Mouse (Mus musculus): ENCODE data around the gene Hoxd13. TPM values are rescaled to one million over a fixed set of nuclear protein-coding genes. Genes with fewer than 3 reads are reported as not detected.

The Hoxd13 gene
- polyA plus RNA-seq (2014; fragmentation: Illumina TruSeq; extraction: RNeasy Lipid Tissue Mini Kit (QIAGEN cat#74804); ENCODE audit: low read depth, low replicate concordance) = not detected

DNA sequence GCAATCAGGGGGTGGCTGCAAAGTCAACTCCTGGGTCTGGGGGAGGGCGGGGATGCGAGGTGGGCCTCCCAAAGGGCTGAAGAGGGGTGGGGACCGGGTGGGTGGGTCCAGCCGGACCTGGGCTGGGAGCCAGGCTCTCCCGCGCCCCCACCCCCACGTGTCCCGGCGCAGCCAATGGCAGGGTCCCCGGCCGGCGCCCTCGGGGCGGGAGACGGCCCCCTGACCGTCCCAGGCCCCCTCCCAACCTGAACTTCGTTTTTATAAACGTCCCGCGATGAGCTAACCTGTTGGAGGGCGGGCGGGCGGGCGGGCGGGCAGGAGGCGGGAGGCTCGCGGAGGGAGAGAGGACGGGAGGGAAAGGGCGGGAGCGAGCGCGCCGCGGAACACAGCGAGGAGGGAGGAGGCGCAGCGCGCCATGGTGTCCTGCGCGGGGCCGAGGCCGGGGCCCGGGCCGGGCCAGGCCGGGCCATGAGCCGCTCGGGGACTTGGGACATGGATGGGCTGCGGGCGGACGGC is at the start of gene Hoxd13:
Gene Hoxd13 (plus strand): TSS at position 469 of the 516 bp plus-strand sequence.

DNA sequence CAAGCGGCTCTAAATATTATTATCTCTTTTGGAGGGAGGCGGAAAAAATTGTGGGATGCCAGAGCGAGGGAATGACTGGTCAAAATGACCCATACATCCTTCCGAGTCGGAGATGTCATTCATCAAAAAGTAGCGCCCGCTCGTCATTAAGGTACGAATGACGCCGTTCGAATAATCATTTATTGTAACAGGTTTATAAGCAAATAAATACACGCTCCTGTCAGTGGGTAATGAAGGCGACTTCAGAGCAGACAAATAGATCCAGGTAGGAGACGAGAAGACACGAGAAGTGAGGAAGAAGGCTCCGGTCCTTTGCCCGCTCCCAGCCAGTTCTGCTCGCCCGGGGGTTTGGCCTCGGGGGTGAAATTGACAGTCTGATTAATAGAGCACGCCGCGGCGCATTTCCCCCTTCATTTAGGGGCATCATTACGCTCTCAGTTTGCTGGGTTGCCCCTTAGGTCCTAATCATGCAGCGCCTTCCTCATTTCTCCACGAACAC is 8.6 kb upstream of the Hoxd13 start, which contains the start of gene Evx2:
Gene Evx2 (minus strand): TSS at position 51 of the 499 bp plus-strand sequence.

DNA sequence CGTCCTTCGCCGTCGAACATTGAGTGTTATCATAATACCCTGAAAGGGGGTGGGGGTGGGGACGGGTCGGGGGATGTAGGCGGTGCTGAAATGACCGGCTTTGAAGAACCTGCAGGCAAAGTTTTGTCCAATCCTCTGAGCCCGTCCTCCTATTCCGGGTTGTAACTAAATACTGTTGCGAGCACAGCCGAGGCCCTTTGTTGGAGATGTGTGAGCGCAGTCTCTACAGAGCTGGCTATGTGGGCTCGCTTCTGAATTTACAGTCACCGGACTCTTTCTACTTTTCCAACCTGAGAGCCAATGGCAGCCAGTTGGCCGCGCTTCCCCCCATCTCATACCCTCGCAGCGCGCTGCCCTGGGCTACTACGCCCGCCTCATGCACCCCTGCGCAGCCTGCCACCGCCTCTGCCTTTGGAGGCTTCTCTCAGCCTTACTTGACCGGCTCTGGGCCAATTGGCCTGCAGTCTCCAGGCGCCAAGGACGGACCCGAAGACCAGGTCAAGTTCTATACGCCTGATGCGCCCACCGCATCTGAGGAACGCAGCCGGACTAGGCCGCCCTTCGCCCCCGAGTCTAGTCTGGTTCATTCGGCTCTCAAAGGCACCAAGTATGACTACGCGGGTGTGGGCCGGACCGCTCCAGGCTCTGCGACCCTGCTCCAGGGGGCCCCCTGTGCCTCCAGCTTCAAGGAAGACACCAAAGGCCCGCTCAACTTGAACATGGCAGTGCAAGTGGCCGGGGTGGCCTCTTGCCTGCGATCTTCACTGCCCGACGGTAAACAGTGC is 7.0 kb downstream of the Hoxd13 start, which contains the start of gene Hoxd12:
Gene Hoxd12 (plus strand): TSS at position 133 of the 785 bp plus-strand sequence.

DNA sequence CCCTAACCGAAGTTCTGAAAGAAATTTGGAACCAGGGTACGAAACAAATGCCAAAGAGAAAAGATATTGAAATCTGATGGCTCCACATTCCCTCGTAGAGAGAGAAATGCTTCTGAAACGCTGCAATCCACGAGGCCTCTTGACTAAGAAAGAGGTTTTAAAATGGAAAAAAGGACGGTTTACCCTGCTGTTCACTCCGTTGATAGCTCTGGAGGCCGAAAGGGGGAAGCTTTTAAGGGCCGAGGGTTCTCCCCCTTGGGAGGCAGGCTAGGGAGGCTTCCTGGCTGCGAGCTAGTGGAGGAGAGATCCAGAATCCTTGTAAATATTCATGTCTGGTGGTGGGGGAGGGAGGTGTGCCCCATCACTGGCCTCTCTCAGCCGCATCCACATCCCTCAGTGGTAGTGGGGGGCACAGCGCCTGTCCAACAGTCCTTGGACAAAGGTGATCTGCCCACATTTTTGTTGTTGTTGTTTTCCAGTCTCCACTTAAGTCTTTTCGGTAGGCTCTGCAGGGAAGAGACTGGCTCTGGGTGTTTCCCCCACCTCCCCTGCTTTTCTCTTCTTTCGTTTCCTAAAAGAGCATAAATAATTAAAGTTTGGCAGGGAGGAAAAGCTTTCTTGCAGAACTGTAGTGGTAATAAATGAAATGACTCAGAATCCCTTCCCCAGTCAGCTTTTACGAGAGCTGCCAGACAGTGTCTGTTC is 10.9 kb downstream of the Hoxd13 start, which contains the start of gene Hoxd11:
Gene Hoxd11 (plus strand): TSS at position 667 of the 705 bp plus-strand sequence.

GRCm38 (mm10) chr2:74691022-74691951 is 23.2 kb downstream of the Hoxd13 start, which contains the start of gene Hoxd10:
Hoxd10 (plus strand) TSS chr2:74691924.

GRCm38 (mm10) chr2:74697567-74698121 is 29.5 kb downstream of the Hoxd13 start, which contains the start of gene Hoxd9:
Hoxd9 (plus strand) TSS chr2:74697727.

DNA sequence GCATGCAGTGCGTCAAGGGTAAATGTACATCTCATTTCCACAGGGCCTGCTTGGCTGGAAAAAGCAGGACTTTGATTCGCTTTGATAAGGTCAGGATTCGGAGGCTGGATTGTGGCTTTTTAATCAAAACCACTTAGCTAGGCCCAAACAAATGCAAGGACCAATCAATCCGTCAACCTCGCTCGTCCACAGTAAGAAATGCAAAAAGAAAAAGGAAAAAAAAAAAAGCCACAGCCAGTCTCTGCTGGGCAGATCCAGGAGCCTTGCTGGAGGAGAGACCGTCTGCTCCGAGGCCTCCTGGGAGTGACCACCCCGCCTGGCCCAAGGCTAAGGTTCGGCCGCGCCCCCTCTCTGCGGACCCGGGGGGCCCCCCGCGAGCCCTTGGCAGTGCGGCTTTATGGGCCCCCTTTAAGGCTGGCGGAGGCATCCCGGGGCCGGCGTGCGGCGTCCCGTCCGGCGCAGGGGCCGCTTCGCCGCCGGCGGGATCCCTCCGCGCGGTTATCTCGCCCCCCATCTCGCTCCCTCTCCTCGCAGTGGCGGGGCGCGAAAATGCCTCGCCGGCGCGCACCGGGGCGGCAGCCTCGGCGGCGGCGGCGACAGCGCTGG is 36.4 kb downstream of the Hoxd13 start, which contains the start of gene Hoxd8:
Gene Hoxd8 (plus strand): TSS at position 223 of the 606 bp plus-strand sequence.

GRCm38 (mm10) chr2:74711721-74712621 is 43.9 kb downstream of the Hoxd13 start, which contains the start of the genes Hoxd3 and Hoxd4:
Hoxd3 (plus strand) TSS chr2:74711927.
Hoxd4 (plus strand) TSS chr2:74711929.

Other genes starting within 250 kb of the Hoxd13 start
- gene Lnpk, start 88.9 kb upstream of the Hoxd13 start, polyA plus RNA-seq (2014; fragmentation: Illumina TruSeq; extraction: RNeasy Lipid Tissue Mini Kit (QIAGEN cat#74804); ENCODE audit: low read depth, low replicate concordance) = 17.8 TPM
- not detected for gene Evx2, start 8.8 kb upstream of the Hoxd13 start, polyA plus RNA-seq (2014; fragmentation: Illumina TruSeq; extraction: RNeasy Lipid Tissue Mini Kit (QIAGEN cat#74804); ENCODE audit: low read depth, low replicate concordance)
- gene Hoxd12, start 6.7 kb downstream of the Hoxd13 start, polyA plus RNA-seq (2014; fragmentation: Illumina TruSeq; extraction: RNeasy Lipid Tissue Mini Kit (QIAGEN cat#74804); ENCODE audit: low read depth, low replicate concordance) = not detected
- 3.2 TPM for gene Hoxd11, start 11.2 kb downstream of the Hoxd13 start, polyA plus RNA-seq (2014; fragmentation: Illumina TruSeq; extraction: RNeasy Lipid Tissue Mini Kit (QIAGEN cat#74804); ENCODE audit: low read depth, low replicate concordance)
- gene Hoxd10, start 23.6 kb downstream of the Hoxd13 start, polyA plus RNA-seq (2014; fragmentation: Illumina TruSeq; extraction: RNeasy Lipid Tissue Mini Kit (QIAGEN cat#74804); ENCODE audit: low read depth, low replicate concordance) = 24.9 TPM
- 30.3 TPM for gene Hoxd9, start 29.4 kb downstream of the Hoxd13 start, polyA plus RNA-seq (2014; fragmentation: Illumina TruSeq; extraction: RNeasy Lipid Tissue Mini Kit (QIAGEN cat#74804); ENCODE audit: low read depth, low replicate concordance)
- 197 TPM for gene Hoxd8, start 36.3 kb downstream of the Hoxd13 start, polyA plus RNA-seq (2014; fragmentation: Illumina TruSeq; extraction: RNeasy Lipid Tissue Mini Kit (QIAGEN cat#74804); ENCODE audit: low read depth, low replicate concordance)
- gene Hoxd3, start 43.6 kb downstream of the Hoxd13 start, polyA plus RNA-seq (2014; fragmentation: Illumina TruSeq; extraction: RNeasy Lipid Tissue Mini Kit (QIAGEN cat#74804); ENCODE audit: low read depth, low replicate concordance) = 2.8 TPM
- gene Hoxd4, start 43.6 kb downstream of the Hoxd13 start, polyA plus RNA-seq (2014; fragmentation: Illumina TruSeq; extraction: RNeasy Lipid Tissue Mini Kit (QIAGEN cat#74804); ENCODE audit: low read depth, low replicate concordance) = 5.3 TPM
- 0.77 TPM for gene Gm28230, start 58.4 kb downstream of the Hoxd13 start, polyA plus RNA-seq (2014; fragmentation: Illumina TruSeq; extraction: RNeasy Lipid Tissue Mini Kit (QIAGEN cat#74804); ENCODE audit: low read depth, low replicate concordance)
- 0.24 TPM for gene Hoxd1, start 94.7 kb downstream of the Hoxd13 start, polyA plus RNA-seq (2014; fragmentation: Illumina TruSeq; extraction: RNeasy Lipid Tissue Mini Kit (QIAGEN cat#74804); ENCODE audit: low read depth, low replicate concordance)
- 235 TPM for gene Mtx2, start 157.5 kb downstream of the Hoxd13 start, polyA plus RNA-seq (2014; fragmentation: Illumina TruSeq; extraction: RNeasy Lipid Tissue Mini Kit (QIAGEN cat#74804); ENCODE audit: low read depth, low replicate concordance)